Mouse (Mus musculus) lung, embryonic 16.5 days (tissue): ENCODE measurements at regions not wholly inside any gene's neighbourhood (a gene's known extent, or its start where the extent isn't known, plus 50 kb on each side); places are given as distances from the start of the nearest gene placed in this dataset.

ENCODE experiments used
- ATAC-seq: fragments of 200-750 bp; cut with Nextera tagmentation; 2 replicates; pipeline ENCODE4 v1.8.0; 2017; ENCODE audit warnings: low read depth, mild to moderate bottlenecking, moderate library complexity
- H3K27ac ChIP-seq: fragments of 300-500 bp; sonication (generic); 2 replicates; pipeline ENCODE4 v1.5.1; 2014; ENCODE audit warnings: mild to moderate bottlenecking, control low read depth, low read length
- H3K27me3 ChIP-seq: fragments of 300-500 bp; sonication (generic); 2 replicates; pipeline ENCODE4 v1.6.1; 2014; ENCODE audit warnings: low read depth, low read length, mixed read lengths; ENCODE audit not compliant: control insufficient read depth, insufficient read depth
- H3K36me3 ChIP-seq: fragments of 300-500 bp; sonication (generic); 2 replicates; pipeline ENCODE4 v1.6.1; 2014; ENCODE audit warnings: low read length; ENCODE audit not compliant: control insufficient read depth, insufficient read depth
- H3K4me1 ChIP-seq: fragments of 300-500 bp; sonication (generic); replicated peaks from 2 replicates; pipeline ENCODE4 v1.6.1; 2014; ENCODE audit warnings: low read length, mixed read lengths; ENCODE audit not compliant: control insufficient read depth, insufficient read depth
- H3K4me2 ChIP-seq: fragments of 300-500 bp; sonication (generic); 2 replicates; pipeline ENCODE4 v1.6.1; 2014; ENCODE audit warnings: low read depth, low read length, control low read depth
- H3K4me3 ChIP-seq: fragments of 300-500 bp; sonication (generic); 2 replicates; pipeline ENCODE4 v1.5.1; 2014; ENCODE audit warnings: mild to moderate bottlenecking, low read length, control low read depth
- H3K9ac ChIP-seq: fragments of 300-500 bp; sonication (generic); 2 replicates; pipeline ENCODE4 v1.6.1; 2014; ENCODE audit warnings: low read length, control low read depth
- H3K9me3 ChIP-seq: fragments of 300-500 bp; sonication (generic); 2 replicates; pipeline ENCODE4 v1.6.1; 2016; ENCODE audit warnings: low read length; ENCODE audit not compliant: control insufficient read depth
- WGBS: fragments of 180-500 bp; shearing (Covaris S2); extraction: QIAGEN DNeasy Blood & Tissue Kit; methylation state at CpG from one replicate; pipeline ENCODE4 v1.1.7; 2014; 5-methylcytosine and 5-hydroxymethylcytosine counted together

- H3K4me1 ChIP-seq: no peaks in the 10 kb centered on the region
- no peak overlapping the region for H3K4me2 ChIP-seq
- ATAC-seq: no peak
- no peaks in the 10 kb centered on the region for H3K27me3 ChIP-seq
- no peak overlapping the region for H3K4me3 ChIP-seq
- no peak overlapping the region for H3K27ac ChIP-seq
- no peak overlapping the region for H3K9ac ChIP-seq
- 47% methylated on average over 5 of the region's 5 CpGs for WGBS
- no peaks in the 10 kb centered on the region for H3K9me3 ChIP-seq
- no peaks in the 10 kb centered on the region for H3K36me3 ChIP-seq
Observed at GRCm38 (mm10) chr13:107219456-107219855, 197.5 kb upstream of the Kif2a start.

GRCm38 (mm10) chr13:107218351-107218750, 196.4 kb upstream of the Kif2a start:
- Histone ChIP-seq H3K4me1 (no peaks in the 10 kb centered on the region), H3K27me3 (no peaks in the 10 kb centered on the region), H3K9ac (no peak overlapping the region), H3K27ac (no peak overlapping the region), H3K4me2 (no peak overlapping the region), H3K4me3 (no peak overlapping the region), H3K9me3 (no peaks in the 10 kb centered on the region), H3K36me3 (no peaks in the 10 kb centered on the region)
- ATAC-seq: no peak
- WGBS: 75% methylated on average over 8 of the region's 8 CpGs

GRCm38 (mm10) chr13:107217825-107218224, 195.9 kb upstream of the Kif2a start:
- H3K27me3 ChIP-seq: no peaks in the 10 kb centered on the region
- no peak overlapping the region for H3K9ac ChIP-seq
- H3K4me2 ChIP-seq: no peak overlapping the region
- H3K4me3 ChIP-seq: no peak overlapping the region
- no peaks in the 10 kb centered on the region for H3K9me3 ChIP-seq
- no peaks in the 10 kb centered on the region for H3K36me3 ChIP-seq
- H3K27ac ChIP-seq: no peak overlapping the region
- no peak for ATAC-seq
- 78% methylated on average over 6 of the region's 6 CpGs for WGBS
- H3K4me1 ChIP-seq: no peaks in the 10 kb centered on the region

GRCm38 (mm10) chr13:107213281-107213680, 191.4 kb upstream of the Kif2a start:
- no peaks in the 10 kb centered on the region for H3K9me3 ChIP-seq
- no peaks in the 10 kb centered on the region for H3K27me3 ChIP-seq
- ATAC-seq: no peak
- H3K9ac ChIP-seq: no peak overlapping the region
- WGBS: 42% methylated on average over 2 of the region's 2 CpGs
- no peaks in the 10 kb centered on the region for H3K36me3 ChIP-seq
- no peak overlapping the region for H3K4me3 ChIP-seq
- H3K4me2 ChIP-seq: no peak overlapping the region
- no peak overlapping the region for H3K27ac ChIP-seq
- H3K4me1 ChIP-seq: no peaks in the 10 kb centered on the region

- no peaks in the 10 kb centered on the region for H3K4me1 ChIP-seq
- ATAC-seq: no peak
- no peaks in the 10 kb centered on the region for H3K36me3 ChIP-seq
- WGBS: 45% methylated on average over 6 of the region's 6 CpGs
- no peaks in the 10 kb centered on the region for H3K27me3 ChIP-seq
- H3K9ac ChIP-seq: no peak overlapping the region
- no peak overlapping the region for H3K4me3 ChIP-seq
- H3K4me2 ChIP-seq: no peak overlapping the region
- no peaks in the 10 kb centered on the region for H3K9me3 ChIP-seq
- no peak overlapping the region for H3K27ac ChIP-seq
Observed at GRCm38 (mm10) chr13:107210676-107211075, 188.8 kb upstream of the Kif2a start.

GRCm38 (mm10) chr13:107207354-107208181, 185.6 kb upstream of the Kif2a start:
- H3K4me3 ChIP-seq: peak overlapping the region; percentile 43
- peak; percentile 97 for ATAC-seq

GRCm38 (mm10) chr13:107199875-107200274, 177.9 kb upstream of the Kif2a start:
- WGBS: 62% methylated on average over 1 of the region's 1 CpGs
- H3K27ac ChIP-seq: no peak overlapping the region
- no peaks in the 10 kb centered on the region for H3K36me3 ChIP-seq
- H3K9me3 ChIP-seq: no peaks in the 10 kb centered on the region
- no peak overlapping the region for H3K4me3 ChIP-seq
- H3K4me2 ChIP-seq: no peak overlapping the region
- no peaks in the 10 kb centered on the region for H3K4me1 ChIP-seq
- no peak overlapping the region for H3K9ac ChIP-seq
- ATAC-seq: no peak
- H3K27me3 ChIP-seq: no peaks in the 10 kb centered on the region

More at GRCm38 (mm10) chr13:107207354-107208181, 185.6 kb upstream of the Kif2a start:
- no peak overlapping the region for H3K9ac ChIP-seq
- H3K9me3 ChIP-seq: no peaks in the 10 kb centered on the region
- no peaks in the 10 kb centered on the region for H3K4me1 ChIP-seq
- H3K27ac ChIP-seq: no peak overlapping the region
- H3K27me3 ChIP-seq: no peaks in the 10 kb centered on the region
- peak overlapping the region; percentile 61 for H3K4me2 ChIP-seq
- no peaks in the 10 kb centered on the region for H3K36me3 ChIP-seq
- WGBS: 27% methylated on average over 20 of the region's 20 CpGs

- Histone ChIP-seq H3K9ac (no peak overlapping the region), H3K4me2 (no peak overlapping the region), H3K27me3 (no peaks in the 10 kb centered on the region), H3K4me3 (no peak overlapping the region), H3K9me3 (no peaks in the 10 kb centered on the region), H3K4me1 (no peaks in the 10 kb centered on the region), H3K36me3 (no peaks in the 10 kb centered on the region), H3K27ac (no peak overlapping the region)
- 82% methylated on average over 4 of the region's 4 CpGs for WGBS
- ATAC-seq: no peak
Observed at GRCm38 (mm10) chr13:107193426-107193825, 171.5 kb upstream of the Kif2a start.

GRCm38 (mm10) chr13:107187258-107187878, 165.4 kb upstream of the Kif2a start:
- no peak for ATAC-seq
- Histone ChIP-seq H3K4me2 (no peak overlapping the region), H3K4me3 (no peak overlapping the region), H3K27ac (no peak overlapping the region), H3K9me3 (no peaks in the 10 kb centered on the region), H3K36me3 (no peaks in the 10 kb centered on the region), H3K9ac (no peak overlapping the region), H3K27me3 (no peaks in the 10 kb centered on the region), H3K4me1 (no peaks in the 10 kb centered on the region)
- 87% methylated on average over 11 of the region's 11 CpGs for WGBS
